In genomic region chr4:149247772-149248171, GRCm38 (mm10) we compare ENCODE assay signal across 15 mouse cellular contexts. TPM values are rescaled to one million over a fixed set of nuclear protein-coding genes. Genes with fewer than 3 reads are reported as not detected.
DNase-seq lines count a peak whose midpoint lies in the region; ATAC-seq and TF ChIP-seq lines count a peak whose summit lies in the region.
"Had no signal": no experiment of that assay in that cellular context is flagged by ENCODE, and none has a peak within 500 bp of the region (broad histone marks: within the 10 kb centered on the region; RNA-seq: fewer than 3 reads in every experiment).

No protein-coding gene starts in this region.

- no peak for DNase-seq in forebrain, embryonic 10.5 days (ENCODE audit: extremely low spot score, low spot score)
- DNase-seq in hindbrain, postnatal 0 days (ENCODE audit: low spot score): peak; percentile 9
- DNase-seq in yolk sac, embryonic 10.5 days (ENCODE audit: low spot score): no peak
- no peak for DNase-seq in lung, postnatal 0 days (ENCODE audit: low spot score)
- DNase-seq: gastrocnemius, postnatal 10 days; lung, postnatal 14 days; right cerebral cortex, postnatal 25 days; thymus, adult 18-20 months had no signal

- H3K4me1 ChIP-seq in forebrain, embryonic 10.5 days: peaks cover 19% of the 10 kb centered on the region
- H3K4me1 ChIP-seq in forebrain, embryonic 15.5 days: peaks cover 19% of the 10 kb centered on the region
- no peaks in the 10 kb centered on the region for H3K4me1 ChIP-seq in hindbrain, postnatal 0 days (ENCODE audit: insufficient read depth, low read length)
- H3K4me1 ChIP-seq in neural tube, embryonic 13.5 days (replicated peaks): peaks cover 18% of the 10 kb centered on the region
- no peaks in the 10 kb centered on the region for H3K4me1 ChIP-seq in intestine, embryonic 16.5 days (ENCODE audit: control insufficient read depth, insufficient read depth, low read length)
- H3K4me1 ChIP-seq in lung, postnatal 0 days (ENCODE audit: insufficient read depth, low read depth, low read length): no peaks in the 10 kb centered on the region

- H3K27ac ChIP-seq in forebrain, embryonic 10.5 days: peak overlapping the region; percentile 74
- H3K27ac ChIP-seq in forebrain, embryonic 15.5 days (replicated peaks): peak overlapping the region; percentile 84
- H3K27ac ChIP-seq in hindbrain, postnatal 0 days: peak overlapping the region; percentile 73
- H3K27ac ChIP-seq in neural tube, embryonic 13.5 days (replicated peaks): peak overlapping the region; percentile 88
- H3K27ac ChIP-seq in intestine, embryonic 16.5 days (ENCODE audit: low read length): no peak overlapping the region
- no peak overlapping the region for H3K27ac ChIP-seq in lung, postnatal 0 days (ENCODE audit: low read length)
- H3K27ac ChIP-seq: kidney, postnatal 0 days; liver, embryonic 14.5 days had no signal

- TF ChIP-seq CTCF in hindbrain, postnatal 0 days (IDR thresholded peaks at IDR 0.05; ENCODE audit: low read depth): no peak
- TF ChIP-seq CTCF in lung, postnatal 0 days (IDR thresholded peaks at IDR 0.05): no peak

- H3K9me3 ChIP-seq in forebrain, embryonic 10.5 days: no peaks in the 10 kb centered on the region
- no peaks in the 10 kb centered on the region for H3K9me3 ChIP-seq in forebrain, embryonic 15.5 days
- no peaks in the 10 kb centered on the region for H3K9me3 ChIP-seq in hindbrain, postnatal 0 days (ENCODE audit: low read length)
- no peaks in the 10 kb centered on the region for H3K9me3 ChIP-seq in neural tube, embryonic 13.5 days
- H3K9me3 ChIP-seq in intestine, embryonic 16.5 days (ENCODE audit: control insufficient read depth, low read length): no peaks in the 10 kb centered on the region
- no peaks in the 10 kb centered on the region for H3K9me3 ChIP-seq in lung, postnatal 0 days (ENCODE audit: low read length)

- no peak overlapping the region for H3K4me3 ChIP-seq in forebrain, embryonic 10.5 days
- no peak overlapping the region for H3K4me3 ChIP-seq in forebrain, embryonic 15.5 days
- H3K4me3 ChIP-seq in hindbrain, postnatal 0 days (ENCODE audit: low read length): no peak overlapping the region
- H3K4me3 ChIP-seq in neural tube, embryonic 13.5 days: no peak overlapping the region
- H3K4me3 ChIP-seq in intestine, embryonic 16.5 days (ENCODE audit: low read length): no peak overlapping the region
- no peak overlapping the region for H3K4me3 ChIP-seq in lung, postnatal 0 days (ENCODE audit: low read depth, low read length)
- H3K4me3 ChIP-seq: erythroblast, embryonic 14.5 days had no signal

- H3K9ac ChIP-seq in forebrain, embryonic 15.5 days (replicated peaks): 0 out of 2 replicates have a peak overlapping the region, but pooled peaks have one; percentile 24
- H3K9ac ChIP-seq in hindbrain, postnatal 0 days (replicated peaks; ENCODE audit: low read length): 0 out of 2 replicates have a peak overlapping the region, but pooled peaks have one; percentile 10
- H3K9ac ChIP-seq in neural tube, embryonic 13.5 days: 0 out of 2 replicates have a peak overlapping the region, but pooled peaks have one; percentile 49
- no peak overlapping the region for H3K9ac ChIP-seq in intestine, embryonic 16.5 days (ENCODE audit: low read depth, low read length)
- H3K9ac ChIP-seq in lung, postnatal 0 days (replicated peaks; ENCODE audit: low read depth): no peak overlapping the region
- H3K9ac ChIP-seq: liver, embryonic 14.5 days had no signal

- peaks cover 93% of the 10 kb centered on the region for H3K36me3 ChIP-seq in forebrain, embryonic 10.5 days (replicated peaks)
- H3K36me3 ChIP-seq in forebrain, embryonic 15.5 days: peaks cover 67% of the 10 kb centered on the region
- H3K36me3 ChIP-seq in hindbrain, postnatal 0 days (ENCODE audit: insufficient read depth, low read length): peaks cover 44% of the 10 kb centered on the region
- H3K36me3 ChIP-seq in neural tube, embryonic 13.5 days: peaks cover 88% of the 10 kb centered on the region
- peaks cover 6% of the 10 kb centered on the region; the same call in 1 of the 2 replicates for H3K36me3 ChIP-seq in intestine, embryonic 16.5 days (ENCODE audit: control insufficient read depth, insufficient read depth, low read length)
- peaks cover 38% of the 10 kb centered on the region; the same call in 1 of the 2 replicates for H3K36me3 ChIP-seq in lung, postnatal 0 days (ENCODE audit: insufficient read depth, low read length)

- H3K4me2 ChIP-seq in forebrain, embryonic 15.5 days (replicated peaks): no peak overlapping the region
- H3K4me2 ChIP-seq in hindbrain, postnatal 0 days (ENCODE audit: low read depth, low read length): no peak overlapping the region
- no peak overlapping the region for H3K4me2 ChIP-seq in neural tube, embryonic 13.5 days
- no peak overlapping the region for H3K4me2 ChIP-seq in intestine, embryonic 16.5 days (ENCODE audit: low read depth, low read length)
- H3K4me2 ChIP-seq in lung, postnatal 0 days (replicated peaks; ENCODE audit: low read depth, low read length): no peak overlapping the region

- no peak for ATAC-seq in forebrain, embryonic 15.5 days (replicated peaks)
- ATAC-seq in hindbrain, postnatal 0 days: no peak
- 0 out of 2 replicates have a peak, but pooled peaks have one; percentile 53 for ATAC-seq in neural tube, embryonic 13.5 days (ENCODE audit: low read depth)
- no peak for ATAC-seq in intestine, embryonic 16.5 days
- no peak for ATAC-seq in lung, postnatal 0 days

- no peaks in the 10 kb centered on the region for H3K27me3 ChIP-seq in forebrain, embryonic 10.5 days (ENCODE audit: poor library complexity, severe bottlenecking)
- H3K27me3 ChIP-seq in forebrain, embryonic 15.5 days: no peaks in the 10 kb centered on the region
- H3K27me3 ChIP-seq in hindbrain, postnatal 0 days (ENCODE audit: insufficient read depth, low read length): no peaks in the 10 kb centered on the region
- H3K27me3 ChIP-seq in neural tube, embryonic 13.5 days: no peaks in the 10 kb centered on the region
- H3K27me3 ChIP-seq in intestine, embryonic 16.5 days (replicated peaks; ENCODE audit: control insufficient read depth, insufficient read depth, low read length): no peaks in the 10 kb centered on the region
- no peaks in the 10 kb centered on the region for H3K27me3 ChIP-seq in lung, postnatal 0 days (replicated peaks; ENCODE audit: insufficient read depth, low read length)
- H3K27me3 ChIP-seq: CH12.LX had no signal

- TF ChIP-seq EP300 in lung, postnatal 0 days (IDR thresholded peaks at IDR 0.05): no peak

- 79% methylated on average over 5 of the region's 5 CpGs for WGBS in forebrain, embryonic 10.5 days
- 43% methylated on average over 5 of the region's 5 CpGs for WGBS in forebrain, embryonic 15.5 days
- 10% methylated on average over 5 of the region's 5 CpGs for WGBS in hindbrain, postnatal 0 days
- 39% methylated on average over 5 of the region's 5 CpGs for WGBS in neural tube, embryonic 13.5 days
- WGBS in intestine, embryonic 16.5 days: 73% methylated on average over 5 of the region's 5 CpGs
- WGBS in lung, postnatal 0 days: 68% methylated on average over 5 of the region's 5 CpGs

RNA-seq across cellular contexts. Expression of gene Kif1b, which starts 59.7 kb away (rescaled TPM):
- 55.9 and 59.8 TPM in 2 replicates for polyA plus RNA-seq in forebrain, embryonic 10.5 days (2016; fragmentation: Nextera tagmentation; extraction: Ambion mirVana)
- 135 and 141 TPM in 2 replicates for polyA plus RNA-seq in forebrain, embryonic 15.5 days (2015; fragmentation: Nextera tagmentation; extraction: Ambion mirVana)
- total RNA-seq in hindbrain, postnatal 0 days (2014; rRNA removed): 322 and 420 TPM in 2 replicates
- 210 and 213 TPM in 2 replicates for polyA plus RNA-seq in hindbrain, postnatal 0 days (2015; fragmentation: Nextera tagmentation; extraction: Ambion mirVana)
- 123 and 130 TPM in 2 replicates for polyA plus RNA-seq in neural tube, embryonic 13.5 days (2015; fragmentation: Nextera tagmentation; extraction: Ambion mirVana)
- 18.2 and 19.2 TPM in 2 replicates for polyA plus RNA-seq in intestine, embryonic 16.5 days (2015; fragmentation: Nextera tagmentation; extraction: Ambion mirVana)
- polyA plus RNA-seq in lung, postnatal 0 days (2015; fragmentation: Nextera tagmentation; extraction: Ambion mirVana): 35.6 and 36.7 TPM in 2 replicates
- polyA plus RNA-seq: erythroblast, embryonic 14.5 days had no signal

Comparison
In these comparisons a context has a peak if more than half of its experiments do, and no peak if none do; other contexts are left out.
1. H3K27ac ChIP-seq: peak in forebrain, embryonic 10.5 days (single experiment), forebrain, embryonic 15.5 days (single experiment), hindbrain, postnatal 0 days (single experiment) and neural tube, embryonic 13.5 days (single experiment); none in intestine, embryonic 16.5 days (single experiment) and lung, postnatal 0 days (single experiment).
2. H3K9ac ChIP-seq: peak in forebrain, embryonic 15.5 days (single experiment), hindbrain, postnatal 0 days (single experiment) and neural tube, embryonic 13.5 days (single experiment); none in intestine, embryonic 16.5 days (single experiment) and lung, postnatal 0 days (single experiment).